Comparison of ENCODE assay signal across 11 mouse cellular contexts in genomic region chr6:120798019-120798418, GRCm38 (mm10). TPM values are rescaled to one million over a fixed set of nuclear protein-coding genes. Genes with fewer than 3 reads are reported as not detected.
DNase-seq lines count a peak whose midpoint lies in the region; ATAC-seq lines count a peak whose summit lies in the region.
"Had no signal": no experiment of that assay in that cellular context is flagged by ENCODE, and none has a peak within 500 bp of the region (broad histone marks: within the 10 kb centered on the region; RNA-seq: fewer than 3 reads in every experiment).

No protein-coding gene starts in this region.

- H3K4me2 ChIP-seq in embryonic facial prominence, embryonic 14.5 days (ENCODE audit: low read depth, low read length) = no peak overlapping the region

- no peaks in the 10 kb centered on the region for H3K27me3 ChIP-seq in embryonic facial prominence, embryonic 14.5 days (replicated peaks; ENCODE audit: control insufficient read depth, insufficient read depth, low read length)
- no peaks in the 10 kb centered on the region for H3K27me3 ChIP-seq in embryonic facial prominence, embryonic 10.5 days (replicated peaks; ENCODE audit: low read depth, poor library complexity, severe bottlenecking)

- peak; percentile 19 for DNase-seq in embryonic facial prominence, embryonic 14.5 days (ENCODE audit: low spot score)
- DNase-seq in embryonic facial prominence, embryonic 10.5 days (ENCODE audit: low spot score) = no peak
- peak; percentile 54 for DNase-seq in right cerebral cortex, postnatal 25 days
- DNase-seq in right cerebral cortex, postnatal 10 days (ENCODE audit: low spot score in 2 of 2) = no peak
- peak; percentile 29 to 32 for DNase-seq in cerebellum, postnatal 36 days
- peak; percentile 53 for DNase-seq in urinary bladder, postnatal 14 days (ENCODE audit: low spot score)
- no peak for DNase-seq in lung, postnatal 36 days
- no peak for DNase-seq in lung, postnatal 10 days
- DNase-seq: kidney, adult 2 months; lung, postnatal 14 days had no signal

- peaks cover 98% of the 10 kb centered on the region for H3K36me3 ChIP-seq in embryonic facial prominence, embryonic 14.5 days (ENCODE audit: control insufficient read depth, insufficient read depth, low read length)
- peaks cover 100% of the 10 kb centered on the region for H3K36me3 ChIP-seq in embryonic facial prominence, embryonic 10.5 days (replicated peaks)

- H3K9me3 ChIP-seq in embryonic facial prominence, embryonic 14.5 days (ENCODE audit: control insufficient read depth, low read length) = no peaks in the 10 kb centered on the region
- H3K9me3 ChIP-seq in embryonic facial prominence, embryonic 10.5 days = no peaks in the 10 kb centered on the region

- no peak overlapping the region for H3K4me3 ChIP-seq in embryonic facial prominence, embryonic 14.5 days (ENCODE audit: low read depth, low read length)
- H3K4me3 ChIP-seq in embryonic facial prominence, embryonic 10.5 days = no peak overlapping the region

- H3K27ac ChIP-seq in embryonic facial prominence, embryonic 14.5 days (replicated peaks; ENCODE audit: low read depth, low read length) = no peak overlapping the region
- no peak overlapping the region for H3K27ac ChIP-seq in embryonic facial prominence, embryonic 10.5 days (replicated peaks)

- no peak overlapping the region for H3K9ac ChIP-seq in embryonic facial prominence, embryonic 14.5 days (ENCODE audit: low read depth, low read length)

- 85% methylated on average over 7 of the region's 7 CpGs for whole genome bisulfite sequencing in embryonic facial prominence, embryonic 14.5 days
- WGBS in embryonic facial prominence, embryonic 10.5 days = 92% methylated on average over 7 of the region's 7 CpGs

- peak; percentile 48; the same call in 1 of the 2 replicates for ATAC-seq in embryonic facial prominence, embryonic 14.5 days (ENCODE audit: low read depth)

- H3K4me1 ChIP-seq in embryonic facial prominence, embryonic 14.5 days (ENCODE audit: control insufficient read depth, insufficient read depth, low read length) = no peaks in the 10 kb centered on the region
- no peaks in the 10 kb centered on the region for H3K4me1 ChIP-seq in embryonic facial prominence, embryonic 10.5 days

RNA-seq across cellular contexts. Expression of gene Atp6v1e1, which starts 24.6 kb away (rescaled TPM):
- polyA plus RNA-seq in embryonic facial prominence, embryonic 14.5 days (2014; fragmentation: Nextera tagmentation; extraction: Ambion mirVana) = 128 and 141 TPM in 2 replicates
- polyA plus RNA-seq in embryonic facial prominence, embryonic 10.5 days (2016; fragmentation: Nextera tagmentation; extraction: Ambion mirVana) = 116 and 117 TPM in 2 replicates

RNA-seq across cellular contexts. Expression of gene Slc25a18, which starts 24.6 kb away (rescaled TPM):
- polyA plus RNA-seq in embryonic facial prominence, embryonic 14.5 days (2014; fragmentation: Nextera tagmentation; extraction: Ambion mirVana) = 1.0 and 1.2 TPM in 2 replicates
- 0.20 and 0.28 TPM in 2 replicates for polyA plus RNA-seq in embryonic facial prominence, embryonic 10.5 days (2016; fragmentation: Nextera tagmentation; extraction: Ambion mirVana)
- polyA plus RNA-seq: liver, adult 2 months had no signal

RNA-seq across cellular contexts. Expression of gene Bcl2l13, which starts 38.0 kb away (rescaled TPM):
- 26.2 and 33.3 TPM in 2 replicates for polyA plus RNA-seq in embryonic facial prominence, embryonic 14.5 days (2014; fragmentation: Nextera tagmentation; extraction: Ambion mirVana)
- 45.1 and 49.7 TPM in 2 replicates for polyA plus RNA-seq in embryonic facial prominence, embryonic 10.5 days (2016; fragmentation: Nextera tagmentation; extraction: Ambion mirVana)

Comparison
In these comparisons a context has a peak if more than half of its experiments do, and no peak if none do; other contexts are left out.
1. DNase-seq: peak in embryonic facial prominence, embryonic 14.5 days (single experiment), right cerebral cortex, postnatal 25 days (single experiment), cerebellum, postnatal 36 days (2 of 2) and urinary bladder, postnatal 14 days (single experiment); none in embryonic facial prominence, embryonic 10.5 days (single experiment), right cerebral cortex, postnatal 10 days (0 of 2), lung, postnatal 36 days (single experiment) and lung, postnatal 10 days (single experiment).